Mouse (Mus musculus): ENCODE measurements at regions not wholly inside any gene's neighbourhood (a gene's known extent, or its start where the extent isn't known, plus 50 kb on each side); places are given as distances from the start of the nearest gene placed in this dataset.

DNA sequence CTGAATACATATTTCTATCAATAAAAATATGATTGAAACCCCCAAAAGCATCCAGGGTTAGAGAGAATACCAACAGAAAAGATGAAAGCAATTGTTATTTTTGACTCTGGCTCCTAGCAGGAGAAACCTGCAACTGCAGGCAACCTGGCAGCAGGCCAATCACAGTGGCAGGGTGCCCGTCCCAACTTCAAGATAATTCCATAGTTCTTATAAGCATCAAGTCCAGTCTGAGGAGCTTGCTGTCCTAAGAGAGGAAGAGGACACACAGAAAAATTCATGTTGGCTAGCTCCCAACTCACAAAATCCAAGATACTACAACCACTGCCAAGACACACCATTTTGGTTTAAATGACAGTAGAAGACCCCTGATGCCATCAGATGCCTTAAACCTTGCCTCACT is 654.9 kb upstream of the B3galt2 start:
- no peaks in the 10 kb centered on the region for H3K79me2 ChIP-seq (replicated peaks; ENCODE audit: control insufficient read depth, insufficient read depth, low read length)
- no peak overlapping the region for H3K27ac ChIP-seq
- no peak overlapping the region for H3K9ac ChIP-seq (ENCODE audit: low read depth, low read length)
- H3K27me3 ChIP-seq (ENCODE audit: control insufficient read depth, insufficient read depth, low read length), result no peaks in the 10 kb centered on the region
- intact Hi-C loops (cut with DNase I), result no loop called here
- H3K4me3 ChIP-seq, result no peak overlapping the region
- 6% methylated on average over 1 of the region's 1 CpGs for WGBS
- no peak for TF ChIP-seq EP300 (IDR thresholded peaks at IDR 0.05; ENCODE audit: insufficient read depth, low read depth, low read length)
- TF ChIP-seq POLR2A (IDR thresholded peaks at IDR 0.05; ENCODE audit: insufficient read depth, low read depth, low read length), result no peak
- no peak for TF ChIP-seq CTCF (IDR thresholded peaks at IDR 0.05)
- H3K4me1 ChIP-seq (ENCODE audit: control insufficient read depth, insufficient read depth, low read length), result no peaks in the 10 kb centered on the region
- no peaks in the 10 kb centered on the region; the same call in 1 of the 2 replicates for H3K36me3 ChIP-seq (ENCODE audit: control insufficient read depth, insufficient read depth, low read length)
- DNase-seq, result peak; percentile 3 to 19

DNA sequence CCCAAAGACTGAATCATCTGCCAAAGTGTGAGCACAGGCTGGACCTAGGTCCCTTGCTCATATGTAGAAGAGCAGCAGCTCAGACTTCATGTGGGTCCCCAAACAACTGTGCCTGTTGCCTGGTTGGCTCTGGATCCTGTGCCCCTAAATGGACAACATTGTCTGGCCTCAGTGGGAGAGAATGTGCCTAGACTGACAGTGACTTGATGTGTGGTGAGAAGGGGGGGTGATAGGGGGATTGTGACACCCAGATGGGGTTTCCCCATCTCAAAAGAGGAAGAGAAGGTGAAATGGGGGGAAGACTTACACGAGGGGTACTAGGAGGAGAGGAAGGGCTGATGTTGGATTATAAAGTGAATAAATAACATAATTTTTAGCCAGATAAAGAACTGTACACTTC is 640.2 kb upstream of the B3galt2 start:
- Histone ChIP-seq H3K4me1 (ENCODE audit: control insufficient read depth, insufficient read depth, low read length) (no peaks in the 10 kb centered on the region), H3K27me3 (ENCODE audit: control insufficient read depth, insufficient read depth, low read length) (no peaks in the 10 kb centered on the region), H3K36me3 (ENCODE audit: control insufficient read depth, insufficient read depth, low read length) (no peaks in the 10 kb centered on the region), H3K79me2 (replicated peaks; ENCODE audit: control insufficient read depth, insufficient read depth, low read length) (no peaks in the 10 kb centered on the region), H3K27ac (no peak overlapping the region), H3K4me3 (no peak overlapping the region), H3K9ac (ENCODE audit: low read depth, low read length) (no peak overlapping the region)
- WGBS, result 52% methylated on average over 1 of the region's 1 CpGs
- DNase-seq, result no peak
- TF ChIP-seq EP300 (IDR thresholded peaks at IDR 0.05; ENCODE audit: insufficient read depth, low read depth, low read length) (no peak), CTCF (IDR thresholded peaks at IDR 0.05) (no peak), POLR2A (IDR thresholded peaks at IDR 0.05; ENCODE audit: insufficient read depth, low read depth, low read length) (no peak)
- intact Hi-C loops (cut with DNase I), result no loop called here

DNA sequence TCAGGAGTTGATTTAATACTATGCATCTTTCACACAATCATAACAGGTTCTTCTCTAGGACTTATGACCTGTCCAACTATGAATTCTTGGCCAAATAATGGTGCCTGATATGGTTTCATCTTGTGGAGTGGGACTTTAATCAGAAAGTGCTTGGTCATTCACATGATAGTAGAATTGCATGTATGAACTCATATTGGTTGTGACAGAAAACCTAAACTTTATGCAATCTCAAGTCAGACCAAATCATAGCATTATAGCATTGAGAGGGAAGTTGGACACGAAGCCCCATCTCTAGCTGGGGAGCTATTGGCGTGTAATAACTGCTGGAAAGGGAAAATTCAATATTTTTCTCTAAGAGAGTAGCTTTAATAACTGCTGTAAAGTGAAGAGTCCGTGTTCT is 639.4 kb upstream of the B3galt2 start:
- TF ChIP-seq POLR2A (IDR thresholded peaks at IDR 0.05; ENCODE audit: insufficient read depth, low read depth, low read length) (no peak), EP300 (IDR thresholded peaks at IDR 0.05; ENCODE audit: insufficient read depth, low read depth, low read length) (no peak), CTCF (IDR thresholded peaks at IDR 0.05) (no peak)
- no peak overlapping the region for H3K9ac ChIP-seq (ENCODE audit: low read depth, low read length)
- no peaks in the 10 kb centered on the region for H3K4me1 ChIP-seq (ENCODE audit: control insufficient read depth, insufficient read depth, low read length)
- no peaks in the 10 kb centered on the region for H3K79me2 ChIP-seq (replicated peaks; ENCODE audit: control insufficient read depth, insufficient read depth, low read length)
- H3K4me3 ChIP-seq, result no peak overlapping the region
- 71% methylated on average over 3 of the region's 3 CpGs for WGBS
- H3K27me3 ChIP-seq (ENCODE audit: control insufficient read depth, insufficient read depth, low read length), result no peaks in the 10 kb centered on the region
- DNase-seq, result no peak
- no peak overlapping the region for H3K27ac ChIP-seq
- intact Hi-C loops (cut with DNase I), result no loop called here
- no peaks in the 10 kb centered on the region for H3K36me3 ChIP-seq (ENCODE audit: control insufficient read depth, insufficient read depth, low read length)

DNA sequence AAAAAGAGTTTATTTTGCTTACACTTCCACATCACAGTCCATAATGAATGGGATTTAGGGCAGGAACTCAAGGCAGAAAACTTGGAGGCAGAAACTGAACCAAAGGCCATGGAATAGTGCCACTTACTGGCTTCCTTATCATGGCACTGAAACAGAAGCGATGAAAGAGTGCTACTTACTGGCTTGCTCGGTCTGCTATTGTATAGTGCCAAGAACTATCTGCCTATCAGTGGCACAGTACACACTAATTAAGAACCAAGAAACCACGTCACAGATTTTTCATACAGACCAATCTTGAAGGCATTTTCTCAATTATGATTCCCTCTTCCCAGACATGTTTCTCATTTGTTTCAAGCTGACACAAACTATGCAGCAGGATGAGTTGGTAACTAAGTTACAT is 634.4 kb upstream of the B3galt2 start:
- WGBS, result 45% methylated on average over 3 of the region's 3 CpGs
- H3K79me2 ChIP-seq (replicated peaks; ENCODE audit: control insufficient read depth, insufficient read depth, low read length), result no peaks in the 10 kb centered on the region

DNA sequence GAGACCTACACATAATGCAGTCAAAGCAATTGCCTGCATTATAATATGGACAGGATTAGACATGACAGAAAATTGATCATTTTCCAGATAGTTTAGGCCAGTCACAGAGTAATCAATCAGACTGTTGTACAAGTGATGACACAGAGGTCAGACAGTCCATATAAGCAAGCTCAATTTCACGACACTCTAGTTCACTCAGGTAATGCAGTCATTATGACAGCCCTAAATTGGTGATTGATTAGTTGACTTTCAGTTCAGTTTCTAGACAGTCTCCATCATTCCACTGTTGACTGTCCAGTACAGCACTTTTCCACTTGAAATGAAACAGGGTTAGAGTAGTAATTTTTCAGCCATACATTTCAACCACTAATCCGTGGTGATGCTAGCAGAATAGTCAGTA is 620.5 kb upstream of the B3galt2 start:
- H3K9ac ChIP-seq (ENCODE audit: low read depth, low read length), result no peak overlapping the region
- no peaks in the 10 kb centered on the region for H3K79me2 ChIP-seq (replicated peaks; ENCODE audit: control insufficient read depth, insufficient read depth, low read length)
- no peak for DNase-seq
- H3K27ac ChIP-seq, result no peak overlapping the region
- no peak for TF ChIP-seq CTCF (IDR thresholded peaks at IDR 0.05)
- TF ChIP-seq EP300 (IDR thresholded peaks at IDR 0.05; ENCODE audit: insufficient read depth, low read depth, low read length), result no peak
- TF ChIP-seq POLR2A (IDR thresholded peaks at IDR 0.05; ENCODE audit: insufficient read depth, low read depth, low read length), result no peak
- H3K4me1 ChIP-seq (ENCODE audit: control insufficient read depth, insufficient read depth, low read length), result no peaks in the 10 kb centered on the region
- no peaks in the 10 kb centered on the region for H3K27me3 ChIP-seq (ENCODE audit: control insufficient read depth, insufficient read depth, low read length)
- no peak overlapping the region for H3K4me3 ChIP-seq
- H3K36me3 ChIP-seq (ENCODE audit: control insufficient read depth, insufficient read depth, low read length), result no peaks in the 10 kb centered on the region
- 76% methylated on average over 2 of the region's 2 CpGs for WGBS
- intact Hi-C loops (cut with DNase I), result no loop called here

More for the DNA sequence above, 634.4 kb upstream of the B3galt2 start:
- no peak overlapping the region for H3K9ac ChIP-seq (ENCODE audit: low read depth, low read length)
- no peaks in the 10 kb centered on the region for H3K36me3 ChIP-seq (ENCODE audit: control insufficient read depth, insufficient read depth, low read length)
- no peak for TF ChIP-seq EP300 (IDR thresholded peaks at IDR 0.05; ENCODE audit: insufficient read depth, low read depth, low read length)
- TF ChIP-seq CTCF (IDR thresholded peaks at IDR 0.05), result no peak
- TF ChIP-seq POLR2A (IDR thresholded peaks at IDR 0.05; ENCODE audit: insufficient read depth, low read depth, low read length), result no peak
- intact Hi-C loops (cut with DNase I), result no loop called here
- H3K27me3 ChIP-seq (ENCODE audit: control insufficient read depth, insufficient read depth, low read length), result no peaks in the 10 kb centered on the region
- H3K4me1 ChIP-seq (ENCODE audit: control insufficient read depth, insufficient read depth, low read length), result no peaks in the 10 kb centered on the region
- H3K4me3 ChIP-seq, result no peak overlapping the region
- no peak for DNase-seq
- no peak overlapping the region for H3K27ac ChIP-seq

DNA sequence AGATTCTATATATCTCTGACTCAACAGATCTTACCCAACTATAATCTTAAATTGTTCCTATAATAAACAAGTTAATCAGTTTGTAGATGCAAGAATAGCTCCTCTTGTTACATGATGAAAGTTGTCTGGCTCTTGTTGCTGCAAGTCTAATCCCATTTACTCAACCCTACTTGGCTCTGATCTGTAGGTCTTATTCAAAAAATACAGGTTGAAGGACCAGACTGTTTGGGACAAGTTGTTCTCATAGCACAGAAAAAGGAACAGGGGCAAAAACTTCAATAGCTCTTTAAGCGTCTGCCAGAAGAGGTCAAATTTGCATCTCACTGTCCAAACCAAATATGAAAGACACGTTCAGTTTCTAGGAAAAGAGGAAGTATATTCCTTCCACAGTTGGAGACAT is 587.3 kb upstream of the B3galt2 start:
- no peak for TF ChIP-seq POLR2A (IDR thresholded peaks at IDR 0.05; ENCODE audit: insufficient read depth, low read depth, low read length)
- no peak for TF ChIP-seq CTCF (IDR thresholded peaks at IDR 0.05)
- TF ChIP-seq EP300 (IDR thresholded peaks at IDR 0.05; ENCODE audit: insufficient read depth, low read depth, low read length), result no peak
- no peak overlapping the region for H3K4me3 ChIP-seq
- no peaks in the 10 kb centered on the region for H3K36me3 ChIP-seq (ENCODE audit: control insufficient read depth, insufficient read depth, low read length)
- H3K27ac ChIP-seq, result no peak overlapping the region
- no peaks in the 10 kb centered on the region for H3K27me3 ChIP-seq (ENCODE audit: control insufficient read depth, insufficient read depth, low read length)
- H3K9ac ChIP-seq (ENCODE audit: low read depth, low read length), result no peak overlapping the region
- intact Hi-C loops (cut with DNase I), result no loop called here
- H3K4me1 ChIP-seq (ENCODE audit: control insufficient read depth, insufficient read depth, low read length), result no peaks in the 10 kb centered on the region
- no peaks in the 10 kb centered on the region for H3K79me2 ChIP-seq (replicated peaks; ENCODE audit: control insufficient read depth, insufficient read depth, low read length)
- DNase-seq, result no peak
- WGBS, result 59% methylated on average over 2 of the region's 2 CpGs
